Mouse (Mus musculus) liver, adult 2 months (tissue): Measurements from ENCODE around the gene Mob1b. TPM values are rescaled to one million over a fixed set of nuclear protein-coding genes. Genes with fewer than 3 reads are reported as not detected.

Source experiments
- DNase-seq: peaks from one replicate; pipeline ENCODE4 v3.0.0-alpha.2; 2011; ENCODE audit warnings: low read depth, low spot score; ENCODE audit errors: extremely low read depth
- H3K27ac ChIP-seq: fragments of 200-500 bp; replicated peaks from 2 replicates; pipeline ENCODE4 v1.5.1; 2012; ENCODE audit warnings: low read depth, mild to moderate bottlenecking, control low read depth, inconsistent platforms, low read length; ENCODE audit not compliant: insufficient read depth
- H3K27me3 ChIP-seq: fragments of 200-500 bp; 2 replicates; pipeline ENCODE4 v1.6.1; 2012; ENCODE audit warnings: mild to moderate bottlenecking, moderate library complexity, low read length, inconsistent platforms; ENCODE audit not compliant: control insufficient read depth, insufficient read depth
- H3K36me3 ChIP-seq: fragments of 200-500 bp; 2 replicates; pipeline ENCODE4 v1.6.1; 2012; ENCODE audit warnings: low read length, inconsistent platforms; ENCODE audit not compliant: control insufficient read depth, insufficient read depth
- H3K4me1 ChIP-seq: fragments of 200-500 bp; 2 replicates; pipeline ENCODE4 v1.6.1; 2011; ENCODE audit warnings: low read length; ENCODE audit not compliant: control insufficient read depth, insufficient read depth
- H3K4me3 ChIP-seq: fragments of 200-500 bp; 2 replicates; pipeline ENCODE4 v1.5.1; 2011; ENCODE audit warnings: low read depth, mild to moderate bottlenecking, control low read depth, low read length, moderate library complexity; ENCODE audit not compliant: insufficient read depth
- H3K79me2 ChIP-seq: fragments of 200-500 bp; 2 replicates; pipeline ENCODE4 v1.6.1; 2012; ENCODE audit warnings: inconsistent platforms, mild to moderate bottlenecking, low read length, moderate library complexity; ENCODE audit not compliant: control insufficient read depth, insufficient read depth
- H3K9ac ChIP-seq: fragments of 200-500 bp; 2 replicates; pipeline ENCODE4 v1.6.1; 2012; ENCODE audit warnings: low read depth, mild to moderate bottlenecking, control low read depth, inconsistent platforms, low read length
- CTCF ChIP-seq: fragments of 200-500 bp; IDR thresholded peaks from 2 replicates; pipeline ENCODE4 v1.5.1; 2011; ENCODE audit warnings: low read depth, low read length, control low read depth
- POLR2A ChIP-seq: fragments of 200-500 bp; IDR thresholded peaks from 2 replicates; pipeline ENCODE4 v1.6.1; 2011; ENCODE audit warnings: low read length, control low read depth; ENCODE audit not compliant: insufficient read depth; ENCODE audit errors: extremely low read depth
- whole genome bisulfite sequencing: fragments of 180-500 bp; shearing (Covaris S2); methylation state at CpG from one replicate; pipeline ENCODE4 v1.1.7; 2018; 5-methylcytosine and 5-hydroxymethylcytosine counted together
- polyA plus RNA-seq: library from polyadenylated mRNA; depleted of rRNA; stranded (reverse); fragments of >200 nt; gene quantifications from 2 replicates; pipeline ENCODE4 v1.2.3, GENCODE M21; 2012; rRNA removed
- total RNA-seq: library from RNA; depleted of rRNA; stranded (reverse); fragments of >200 nt; gene quantifications from 2 replicates; pipeline ENCODE4 v1.2.3, GENCODE M21; 2014; rRNA removed

The Mob1b gene
- total and polyA plus RNA-seq, 2 experiments, result 4.6 to 14.4 TPM

- no peak for DNase-seq
- Histone ChIP-seq H3K36me3 (no peaks in the 10 kb centered on the region), H3K4me3 (no peak overlapping the region), H3K79me2 (no peaks in the 10 kb centered on the region), H3K27me3 (no peaks in the 10 kb centered on the region), H3K4me1 (no peaks in the 10 kb centered on the region), H3K9ac (no peak overlapping the region), H3K27ac (no peak overlapping the region)
- TF ChIP-seq CTCF (no peak), POLR2A (no peak)
- WGBS, result 73% methylated on average over 2 of the region's 2 CpGs
Observed at GRCm38 (mm10) chr5:88813188-88813587, 92.5 kb downstream of the Mob1b start.

Other genes with a start within 250 kb of the Mob1b start
- gene Enam, start 232.9 kb upstream of the Mob1b start, total RNA-seq, result not detected in 2 replicates
- gene Enam, start 232.9 kb upstream of the Mob1b start, polyA plus RNA-seq, result not detected in 2 replicates
- 0.55 and 4.4 TPM in 2 replicates for gene Jchain, start 193.0 kb upstream of the Mob1b start, total RNA-seq
- gene Jchain, start 193.0 kb upstream of the Mob1b start, polyA plus RNA-seq, result 0.54 and 0.83 TPM in 2 replicates
- 16.5 and 20.0 TPM in 2 replicates for gene Utp3, start 166.4 kb upstream of the Mob1b start, total RNA-seq
- gene Utp3, start 166.4 kb upstream of the Mob1b start, polyA plus RNA-seq, result 7.4 and 7.9 TPM in 2 replicates
- gene Rufy3, start 155.8 kb upstream of the Mob1b start, total RNA-seq, result 27.9 and 31.6 TPM in 2 replicates
- gene Rufy3, start 155.8 kb upstream of the Mob1b start, polyA plus RNA-seq, result 7.6 and 9.7 TPM in 2 replicates
- gene Grsf1, start 44.7 kb upstream of the Mob1b start, total RNA-seq, result 54.6 and 57.9 TPM in 2 replicates
- 32.7 and 38.7 TPM in 2 replicates for gene Grsf1, start 44.7 kb upstream of the Mob1b start, polyA plus RNA-seq
- 3.0 and 3.4 TPM in 2 replicates for gene Dck, start 44.1 kb downstream of the Mob1b start, total RNA-seq
- gene Dck, start 44.1 kb downstream of the Mob1b start, polyA plus RNA-seq, result 1.2 and 1.4 TPM in 2 replicates
- gene Slc4a4, start 166.0 kb downstream of the Mob1b start, total RNA-seq, result 30.2 and 33.4 TPM in 2 replicates
- 12.0 and 15.9 TPM in 2 replicates for gene Slc4a4, start 166.0 kb downstream of the Mob1b start, polyA plus RNA-seq